Mouse (Mus musculus) spleen, adult 2 months (tissue): ENCODE data around the gene Rad17.

Source experiments
- CTCF ChIP-seq: fragments of 200-500 bp; IDR thresholded peaks from 2 replicates; pipeline ENCODE4 v1.5.1; 2011; ENCODE audit warnings: mild to moderate bottlenecking, inconsistent platforms; ENCODE audit not compliant: insufficient read depth, insufficient read length, insufficient replicate concordance; ENCODE audit errors: extremely low read depth
- POLR2A ChIP-seq: fragments of 200-500 bp; IDR thresholded peaks from 2 replicates; pipeline ENCODE4 v1.6.1; 2011; ENCODE audit warnings: low read depth, low read length, inconsistent platforms

DNA sequence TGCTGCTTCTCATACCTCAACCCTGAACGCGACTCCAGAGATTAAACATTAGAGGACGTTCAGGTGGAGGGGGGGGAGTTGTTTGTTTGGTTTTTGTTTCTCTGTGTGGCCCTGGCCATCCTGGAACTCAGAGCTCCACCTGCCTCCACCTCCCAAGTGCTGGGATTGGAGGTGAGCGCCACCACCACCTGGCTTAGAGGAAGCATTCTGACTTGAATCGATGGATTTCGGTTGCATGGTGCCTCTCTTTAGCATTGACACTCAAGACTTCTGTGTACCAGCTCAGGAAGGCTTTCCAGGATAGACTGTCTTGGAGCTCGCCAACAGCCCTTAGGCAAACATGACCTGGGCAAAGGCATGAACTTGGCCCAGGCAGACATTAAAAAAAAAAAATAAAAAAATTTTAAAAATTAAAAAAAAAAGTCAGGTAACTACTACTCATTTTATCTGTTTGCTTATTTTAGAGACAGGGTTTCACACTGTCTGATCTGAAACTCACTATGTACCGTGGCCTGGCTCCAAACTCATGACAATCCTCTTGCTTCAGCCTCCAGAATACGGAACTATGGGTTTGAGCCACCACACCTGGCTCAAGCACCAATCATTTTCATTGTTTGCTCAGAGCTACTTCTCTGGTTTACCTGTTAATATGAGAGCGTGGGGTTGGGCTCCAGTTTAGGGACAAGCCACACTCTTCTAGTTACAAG lies 47.7 kb downstream of the Rad17 start:
- TF ChIP-seq CTCF: no peak
- TF ChIP-seq POLR2A: no peak
